Mouse (Mus musculus) ES-E14 (cell line): ENCODE results near the gene Dock2. TPM values are rescaled to one million over a fixed set of nuclear protein-coding genes. Genes with fewer than 3 reads are reported as not detected.

ENCODE experiments used
- DNase-seq: peaks from one replicate; pipeline ENCODE4 v3.0.0-alpha.2; 2013; ENCODE audit warnings: low read depth, low spot score
- H3K27ac ChIP-seq: 2 replicates; pipeline ENCODE4 v1.5.1; 2012; ENCODE audit warnings: low read depth, mild to moderate bottlenecking, low read length, moderate library complexity, mixed read lengths; ENCODE audit not compliant: poor library complexity, insufficient read depth, severe bottlenecking
- H3K36me3 ChIP-seq: 2 replicates; pipeline ENCODE4 v1.6.1; 2012; ENCODE audit warnings: mild to moderate bottlenecking, low read length, moderate library complexity, mixed read lengths; ENCODE audit not compliant: control insufficient read depth, poor library complexity, insufficient read depth, severe bottlenecking
- H3K4me1 ChIP-seq, 2 experiments: fragments of 150-350 bp in 1 of 2; sonication (generic) in 1 of 2; 2 replicates each; pipeline ENCODE4 v1.6.1; 2012; ENCODE audit warnings: low read length in 2 of 2, mild to moderate bottlenecking in 1 of 2, mixed read lengths in 1 of 2; ENCODE audit not compliant: control insufficient read depth in 2 of 2, insufficient read depth in 2 of 2, poor library complexity in 1 of 2
- H3K4me3 ChIP-seq, 2 experiments: fragments of 150-350 bp in 1 of 2; sonication (generic) in 1 of 2; 2 replicates each; pipeline ENCODE4 v1.5.1; 2012; ENCODE audit warnings: low read length in 2 of 2, low read depth in 1 of 2, mild to moderate bottlenecking in 1 of 2, mixed read lengths in 1 of 2; ENCODE audit not compliant: insufficient read depth in 1 of 2, poor library complexity in 1 of 2, severe bottlenecking in 1 of 2
- H3K9ac ChIP-seq: 2 replicates; pipeline ENCODE4 v1.6.1; 2012; ENCODE audit warnings: low read depth, mild to moderate bottlenecking, low read length, mixed read lengths; ENCODE audit not compliant: poor library complexity, insufficient read depth, severe bottlenecking
- H3K9me3 ChIP-seq: fragments of 150-350 bp; sonication (generic); 2 replicates; pipeline ENCODE4 v1.6.1; 2012; ENCODE audit warnings: low read depth, mild to moderate bottlenecking, low read length; ENCODE audit not compliant: control insufficient read depth, insufficient read depth
- CHD2 ChIP-seq: IDR thresholded peaks from 2 replicates; pipeline ENCODE4 v1.6.1; 2014; ENCODE audit warnings: mild to moderate bottlenecking, low read depth, low read length, inconsistent platforms
- HCFC1 ChIP-seq: IDR thresholded peaks from 2 replicates; pipeline ENCODE4 v1.6.1; 2012; ENCODE audit warnings: low read length, inconsistent platforms, borderline replicate concordance; ENCODE audit not compliant: insufficient read depth
- MAFK ChIP-seq: IDR thresholded peaks from 2 replicates; pipeline ENCODE4 v1.6.1; 2014; ENCODE audit warnings: mild to moderate bottlenecking, low read depth, low read length, inconsistent platforms; ENCODE audit not compliant: insufficient read depth
- ZC3H11A ChIP-seq: IDR thresholded peaks from 2 replicates; pipeline ENCODE4 v1.6.1; 2012; ENCODE audit warnings: low read depth, mild to moderate bottlenecking, inconsistent platforms, low read length, borderline replicate concordance
- ZNF384 ChIP-seq: IDR thresholded peaks from 2 replicates; pipeline ENCODE4 v1.6.1; 2012; ENCODE audit warnings: low read depth, low read length, inconsistent platforms
- in situ Hi-C, 2 experiments: fragments of 600-800 bp; cut with MboI; formaldehyde crosslinking; loops; one replicate each; pipeline ENCODE4 v1.15.1; 2025; ENCODE audit warnings: low sequenced_read_pairs in 2 of 2, inconsistent platforms in 1 of 2; ENCODE audit not compliant: unreplicated experiment in 2 of 2
- total RNA-seq: library from RNA; depleted of rRNA; stranded (reverse); fragments of 300-350 nt; gene quantifications from 2 replicates; pipeline ENCODE4 v1.2.3, GENCODE M21; 2012; rRNA removed

Gene Dock2
- total RNA-seq, 1 experiment: 1.7 TPM

DNA sequence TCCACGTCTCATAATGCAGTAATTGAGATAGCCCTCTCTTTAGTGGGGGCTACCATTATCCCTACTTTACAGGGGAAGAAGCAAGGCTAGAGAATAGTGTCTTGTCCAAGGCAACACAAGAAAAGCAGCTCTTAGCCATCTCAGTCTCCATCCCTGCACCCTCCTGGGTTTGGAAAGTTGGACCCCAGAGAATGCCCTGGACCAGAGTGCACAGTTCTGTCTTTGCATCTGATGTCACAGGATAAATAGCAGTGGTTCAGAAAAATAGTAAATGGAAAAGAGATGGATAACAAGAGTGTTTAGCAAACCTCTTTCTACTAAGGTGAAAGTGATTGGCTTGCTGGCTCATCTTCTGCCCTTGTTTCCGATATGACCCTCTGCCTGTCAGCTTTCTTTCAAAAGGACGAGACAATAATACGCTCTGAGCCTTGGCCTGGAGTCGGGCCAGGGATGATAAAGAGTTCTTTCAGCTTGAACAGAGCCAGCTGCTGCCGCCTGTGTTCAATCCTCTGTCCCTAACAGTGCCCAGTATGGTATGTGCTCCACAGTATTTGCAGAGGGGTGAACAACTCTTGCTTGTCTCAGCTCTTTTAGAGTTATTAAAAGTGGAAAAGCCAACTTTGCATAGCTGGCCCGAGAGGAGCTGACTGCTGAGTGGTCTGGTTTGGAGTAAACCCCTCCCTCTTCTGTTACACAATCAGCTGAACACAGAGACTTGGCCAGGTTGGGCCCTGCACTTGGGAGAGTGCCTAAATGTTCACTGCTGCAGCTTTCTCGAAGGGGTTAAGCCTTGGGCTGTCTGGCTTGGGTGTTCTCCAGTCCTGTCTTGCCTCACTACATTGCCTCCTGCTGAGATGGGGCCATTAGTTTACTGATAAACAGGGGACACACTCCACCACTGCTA is 602.2 kb downstream of the Dock2 start:
- in situ Hi-C loops: no loop called here
- Histone ChIP-seq H3K4me3 (no peak overlapping the region), H3K4me1 (no peaks in the 10 kb centered on the region), H3K9ac (no peak overlapping the region), H3K9me3 (no peaks in the 10 kb centered on the region), H3K27ac (no peak overlapping the region), H3K36me3 (no peaks in the 10 kb centered on the region)
- DNase-seq: no peak
- TF ChIP-seq ZNF384: no peak
- no peak for TF ChIP-seq MAFK
- TF ChIP-seq ZC3H11A: no peak
- no peak for TF ChIP-seq HCFC1
- no peak for TF ChIP-seq CHD2

DNA sequence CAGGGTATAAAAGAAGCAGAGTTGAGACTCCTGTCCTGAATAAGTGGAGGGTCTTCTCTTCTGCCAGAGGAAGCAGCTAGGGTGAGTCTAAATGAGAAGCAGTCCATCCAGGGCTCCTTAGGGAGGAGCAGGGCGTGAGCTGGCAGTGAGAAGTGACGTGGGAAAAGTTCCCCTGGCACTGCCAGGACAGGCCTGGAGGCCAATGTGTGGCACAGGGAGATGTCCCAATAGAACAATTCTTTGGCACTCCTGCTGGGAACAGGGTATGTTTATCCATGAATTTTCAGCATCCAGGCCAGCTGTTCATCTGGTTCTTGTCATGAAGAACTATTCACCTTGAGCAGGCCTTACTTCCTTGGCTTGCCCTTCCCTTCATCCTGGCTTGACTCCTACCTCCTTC is 604.9 kb downstream of the Dock2 start:
- TF ChIP-seq HCFC1 (no peak), CHD2 (no peak), MAFK (no peak), ZC3H11A (no peak), ZNF384 (no peak)
- H3K27ac ChIP-seq: no peak overlapping the region
- no peaks in the 10 kb centered on the region for H3K9me3 ChIP-seq
- no peak overlapping the region for H3K4me3 ChIP-seq
- in situ Hi-C loops: no loop called here
- no peaks in the 10 kb centered on the region for H3K36me3 ChIP-seq
- no peaks in the 10 kb centered on the region for H3K4me1 ChIP-seq
- no peak for DNase-seq
- no peak overlapping the region for H3K9ac ChIP-seq

Other genes with a start within 250 kb of the Dock2 start
- 37.4 and 40.1 TPM in 2 replicates for gene Spdl1, start 49.7 kb upstream of the Dock2 start, total RNA-seq